Mouse (Mus musculus): ENCODE measurements around the gene Gria2. TPM values are rescaled to one million over a fixed set of nuclear protein-coding genes. Genes with fewer than 3 reads are reported as not detected.

Gria2 gene
- polyA plus RNA-seq, 1 experiment: 0.04 TPM

DNA sequence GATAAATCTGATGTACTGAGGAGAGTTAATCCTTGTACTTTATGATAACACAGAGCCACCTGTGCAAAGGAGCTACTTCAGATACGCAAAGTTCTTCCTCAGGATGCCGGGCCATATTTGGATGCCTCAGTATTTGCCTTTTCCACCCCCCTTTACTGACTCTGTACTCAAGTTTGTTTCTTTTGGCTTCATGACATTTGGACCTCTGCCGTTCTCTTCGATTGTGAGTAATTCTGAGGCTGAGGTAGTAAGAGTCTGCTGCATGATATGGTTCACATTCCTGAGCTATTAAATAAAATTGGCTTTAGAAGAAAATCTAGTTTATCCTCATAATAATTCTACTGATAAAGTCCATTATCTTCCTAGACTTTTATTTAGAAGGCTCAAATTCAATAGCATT, 26.7 kb downstream of the Gria2 start:
- no peak for DNase-seq (ENCODE audit: low spot score)

DNA sequence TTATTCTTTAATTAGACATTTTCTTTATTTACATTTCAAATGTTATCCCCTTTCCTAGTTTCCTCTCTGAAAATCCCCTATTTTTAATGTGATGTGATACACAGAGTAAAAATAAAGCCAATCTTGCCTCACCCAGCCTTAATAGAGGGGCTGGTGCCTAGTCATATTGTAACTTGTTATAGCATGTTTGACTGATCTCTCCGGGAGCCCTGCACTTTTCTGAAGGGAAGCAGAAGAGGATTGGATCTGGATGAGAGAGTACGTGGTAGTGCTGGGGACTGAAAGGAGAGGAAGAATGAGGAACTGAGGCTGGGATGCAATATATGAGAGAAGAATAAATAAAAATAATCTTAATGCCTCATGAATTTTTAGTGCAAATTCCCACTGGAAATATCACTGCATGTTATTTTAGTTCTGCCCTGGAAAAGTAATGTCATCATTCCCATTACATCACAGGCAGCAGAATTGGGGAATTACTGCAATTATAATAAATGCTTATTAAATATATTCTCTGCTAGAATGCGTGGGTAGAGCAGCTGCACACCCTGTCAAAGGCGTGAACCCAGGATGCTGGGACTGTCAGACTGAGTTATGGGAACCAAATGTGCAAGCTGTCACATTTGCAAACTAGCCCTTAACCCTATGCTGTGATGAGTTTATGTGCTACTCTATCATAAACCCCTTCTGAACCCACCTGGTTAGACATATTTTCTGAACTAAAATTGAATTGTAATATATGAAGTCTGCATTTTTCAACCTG, 28.4 kb downstream of the Gria2 start:
- no peak for DNase-seq (ENCODE audit: low spot score)

GRCm38 (mm10) chr3:80773232-80773631, 29.4 kb downstream of the Gria2 start:
- no peak for DNase-seq (ENCODE audit: low spot score)

- DNase-seq (ENCODE audit: low spot score): no peak
These were observed 33.0 kb downstream of the Gria2 start for GRCm38 (mm10) chr3:80769506-80770235.

DNA sequence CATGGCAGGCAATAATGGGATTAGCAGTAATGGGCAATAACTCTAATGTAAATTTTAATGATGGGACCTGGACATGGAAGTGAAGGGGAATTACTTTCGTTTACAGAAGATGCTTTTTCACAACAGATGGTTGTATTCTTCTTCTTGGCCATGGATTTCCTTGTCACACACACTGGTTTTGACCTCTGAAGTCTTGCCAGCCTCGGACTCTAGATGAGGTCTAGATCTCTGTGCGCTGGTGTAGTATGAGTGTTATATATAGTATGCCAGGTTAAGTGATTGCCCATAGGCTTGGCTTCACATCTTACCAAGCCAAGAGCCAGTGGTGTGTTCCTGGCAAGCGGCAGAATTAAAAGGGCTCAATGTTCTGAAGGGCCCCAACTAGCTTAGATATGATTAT, 43.7 kb downstream of the Gria2 start:
- no peak for DNase-seq (ENCODE audit: low spot score)

DNA sequence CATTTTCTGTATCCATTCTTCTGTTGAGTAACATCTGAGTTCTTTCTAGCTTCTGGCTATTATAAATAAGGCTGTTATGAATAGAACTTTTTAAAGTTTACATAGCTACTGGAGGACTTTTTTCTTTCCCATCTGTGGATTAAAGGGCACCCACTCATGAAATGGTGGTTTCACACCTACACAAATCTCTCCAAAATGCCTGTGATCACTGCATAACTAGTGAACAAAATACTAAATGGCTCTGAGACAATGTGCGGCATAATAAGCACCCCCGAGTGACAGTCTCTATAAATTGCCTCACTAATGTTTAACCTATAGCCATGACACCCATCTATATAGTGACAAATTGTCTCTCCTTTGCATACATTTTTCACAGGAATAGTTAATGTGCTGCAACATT, 44.3 kb downstream of the Gria2 start:
- DNase-seq (ENCODE audit: low spot score): no peak

DNA sequence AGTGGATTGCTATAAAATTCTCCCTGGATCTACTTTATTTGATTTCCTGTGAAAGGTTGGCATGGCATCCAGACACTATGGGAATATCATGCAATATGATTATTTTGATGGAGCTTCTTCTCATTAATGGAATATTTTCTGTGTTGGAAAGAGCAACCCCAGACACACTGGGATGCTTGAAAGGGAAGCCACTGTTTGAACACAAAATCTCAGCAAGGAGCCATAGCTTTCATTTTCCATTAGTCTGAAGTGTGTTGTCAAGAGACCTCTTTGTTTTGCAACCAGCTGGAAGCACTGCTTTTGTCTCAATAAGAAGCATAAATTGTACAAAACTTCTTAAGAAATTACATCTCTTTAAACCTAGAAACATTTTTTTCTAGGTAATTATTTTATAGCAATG, 51.8 kb downstream of the Gria2 start:
- no peak for DNase-seq (ENCODE audit: low spot score)

- DNase-seq (ENCODE audit: low spot score): no peak
These were observed 77.4 kb downstream of the Gria2 start for GRCm38 (mm10) chr3:80725205-80725604.

DNA sequence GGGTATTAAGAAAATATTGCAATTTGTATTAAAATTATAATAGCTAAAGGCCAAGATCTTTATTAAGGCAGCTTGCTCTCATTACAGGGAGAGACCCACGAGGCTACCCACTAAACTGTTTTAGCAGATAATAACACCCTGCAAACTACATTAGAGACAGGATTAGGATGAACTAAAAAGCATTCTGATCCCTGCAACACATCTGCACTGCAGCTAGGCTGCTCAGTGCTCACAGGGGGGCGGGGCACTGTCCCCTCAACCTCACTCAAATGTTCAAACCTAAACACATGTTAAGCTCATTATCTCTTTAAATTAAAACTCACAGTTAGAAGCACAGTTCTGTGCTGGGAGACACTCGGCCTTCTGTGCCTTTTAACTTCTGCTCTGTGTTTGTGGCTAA, 89.5 kb downstream of the Gria2 start:
- no peak for DNase-seq (ENCODE audit: low spot score)

DNA sequence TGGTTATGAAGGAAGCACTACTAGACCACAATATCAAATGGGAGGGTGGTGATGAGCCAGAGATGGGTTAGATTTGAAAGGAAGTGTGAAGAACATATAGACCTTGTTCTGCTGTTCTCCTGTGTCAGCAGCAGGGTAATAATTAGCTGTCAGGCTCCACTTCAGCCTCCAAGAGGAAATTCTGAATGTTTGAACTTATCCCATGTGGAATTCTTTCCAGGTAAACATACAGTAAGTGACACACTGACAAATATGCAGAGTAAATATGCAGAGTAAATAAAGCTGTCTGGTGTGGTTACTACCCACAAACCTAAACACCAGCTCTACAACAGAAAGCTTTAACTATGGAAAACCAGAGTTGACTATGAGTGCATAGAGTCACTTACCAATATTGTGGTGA, 93.6 kb downstream of the Gria2 start:
- DNase-seq (ENCODE audit: low spot score): no peak

DNA sequence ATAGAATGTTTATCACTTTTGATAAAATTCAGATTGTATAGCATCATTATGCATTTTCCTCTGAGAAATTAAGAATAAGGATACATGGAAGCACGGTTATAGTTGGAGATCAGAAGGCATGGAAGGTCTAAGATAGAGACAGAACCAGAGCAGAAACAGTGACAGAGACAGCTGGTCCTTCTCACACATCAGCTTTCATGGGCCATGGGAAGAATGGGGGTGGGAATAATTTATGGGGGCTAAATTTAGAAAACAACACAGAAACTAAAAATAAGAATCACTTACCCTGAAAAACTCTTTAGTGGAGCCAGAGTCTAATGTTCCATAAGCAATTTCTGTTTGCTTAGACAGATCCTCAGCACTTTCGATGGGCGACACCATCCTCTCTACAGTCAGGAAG, 100.5 kb downstream of the Gria2 start:
- DNase-seq (ENCODE audit: low spot score): no peak

GRCm38 (mm10) chr3:80697523-80697922, 105.1 kb downstream of the Gria2 start:
- no peak for DNase-seq (ENCODE audit: low spot score)

GRCm38 (mm10) chr3:80694965-80695364, 107.7 kb downstream of the Gria2 start:
- DNase-seq (ENCODE audit: low spot score): no peak

- no peak for DNase-seq (ENCODE audit: low spot score)
These were observed 137.5 kb downstream of the Gria2 start for GRCm38 (mm10) chr3:80665105-80665504.

DNA sequence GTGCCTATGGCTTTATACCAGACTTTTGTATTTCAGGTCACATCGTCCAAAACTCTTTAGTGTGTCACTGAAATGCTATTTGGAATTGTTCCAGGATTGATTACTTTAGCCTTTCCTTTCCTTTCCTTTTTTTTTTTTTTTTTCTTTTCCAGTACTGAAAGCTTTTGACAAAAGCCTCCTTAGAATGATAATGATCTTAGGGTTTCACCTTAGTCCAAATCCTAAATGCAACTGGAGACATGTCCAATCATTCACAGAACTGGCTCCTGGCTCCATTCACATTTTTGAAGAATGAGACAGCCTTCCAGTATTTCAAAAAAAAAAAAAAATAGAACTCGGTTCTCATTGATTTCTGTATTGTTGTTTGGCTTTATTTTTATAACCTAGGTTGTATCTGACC, 139.3 kb downstream of the Gria2 start:
- DNase-seq (ENCODE audit: low spot score): no peak

DNA sequence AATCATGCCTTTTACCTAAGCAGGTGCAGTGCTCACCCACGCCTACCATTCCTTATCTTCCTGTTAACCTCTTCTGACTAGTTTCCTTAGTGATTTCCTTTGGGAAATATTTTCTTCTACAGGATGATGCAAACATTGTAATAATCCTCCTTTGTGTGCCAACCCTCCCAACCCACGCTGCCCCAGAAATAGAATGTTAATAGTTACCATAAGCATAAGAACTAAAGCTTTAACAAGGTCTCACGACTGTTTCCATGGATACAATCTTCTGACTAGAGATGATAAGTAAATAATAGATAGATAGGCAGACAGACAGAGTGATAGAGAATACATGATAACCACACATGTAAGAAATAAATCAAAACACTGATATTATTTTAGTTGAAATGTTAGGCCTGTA, 140.8 kb downstream of the Gria2 start:
- DNase-seq (ENCODE audit: low spot score): no peak

DNA sequence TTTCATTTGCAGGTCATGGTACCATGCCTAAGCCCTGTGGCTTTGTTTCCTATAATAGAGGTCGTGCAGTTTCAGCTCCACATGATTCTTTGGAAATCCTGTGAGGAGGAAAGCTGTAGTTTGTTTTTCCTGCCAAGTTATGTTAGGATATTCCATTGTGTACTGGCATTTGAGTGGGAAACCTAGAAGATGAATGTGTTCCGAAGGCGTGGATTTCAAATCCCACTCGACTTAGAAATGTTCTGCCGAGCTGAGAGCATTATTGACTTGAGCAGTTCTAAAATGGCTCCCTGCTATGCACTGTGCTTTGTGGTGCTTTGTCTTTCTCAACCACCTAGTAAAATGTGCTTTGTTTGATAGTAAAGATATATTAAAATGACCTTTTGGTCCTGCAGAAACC, 150.4 kb downstream of the Gria2 start:
- no peak for DNase-seq (ENCODE audit: low spot score)

Other genes starting within 250 kb of the Gria2 start
- gene Glrb, start 110.8 kb upstream of the Gria2 start, polyA plus RNA-seq (2012; rRNA removed): 1.0 and 1.7 TPM in 2 replicates
- gene Pdgfc, start 233.6 kb upstream of the Gria2 start, polyA plus RNA-seq (2012; rRNA removed): 13.4 and 16.4 TPM in 2 replicates